ENCODE assay signal across 42 mouse cellular contexts in genomic region chr10:33786604-33787003, GRCm38 (mm10). TPM values are rescaled to one million over a fixed set of nuclear protein-coding genes. Genes with fewer than 3 reads are reported as not detected.
"Had no signal": no experiment of that assay in that cellular context is flagged by ENCODE, and none has a peak within 500 bp of the region (broad histone marks: within the 10 kb centered on the region; RNA-seq: fewer than 3 reads in every experiment).

Gene Sult3a2, minus strand, starts transcription at chr10:33786704.

- H3K27me3 ChIP-seq: limb, embryonic 12.5 days; limb, embryonic 13.5 days; limb, embryonic 15.5 days; liver, embryonic 12.5 days; liver, embryonic 13.5 days; liver, embryonic 15.5 days; lung, embryonic 15.5 days; megakaryocyte, embryonic 14.5 days; midbrain, embryonic 12.5 days; midbrain, embryonic 13.5 days; midbrain, embryonic 15.5 days; neural tube, embryonic 12.5 days had no signal

- H3K9ac ChIP-seq: limb, embryonic 12.5 days; limb, embryonic 13.5 days; limb, embryonic 15.5 days; liver, embryonic 12.5 days; liver, embryonic 13.5 days; liver, embryonic 14.5 days; liver, embryonic 15.5 days; lung, embryonic 14.5 days; lung, embryonic 15.5 days; midbrain, embryonic 12.5 days; midbrain, embryonic 13.5 days; midbrain, embryonic 15.5 days; neural tube, embryonic 12.5 days had no signal

- H3K36me3 ChIP-seq: limb, embryonic 10.5 days; limb, embryonic 12.5 days; limb, embryonic 13.5 days; limb, embryonic 15.5 days; liver, embryonic 12.5 days; liver, embryonic 13.5 days; liver, embryonic 15.5 days; lung, embryonic 15.5 days; midbrain, embryonic 10.5 days; midbrain, embryonic 12.5 days; midbrain, embryonic 13.5 days; midbrain, embryonic 15.5 days; neural tube, embryonic 12.5 days had no signal

- DNase-seq: left cerebral cortex, postnatal 4 days; liver; liver, embryonic 13.5 days; lung, adult 18-20 months; lung, adult 2 months; lung, embryonic 14.5 days; lung, postnatal 10 days; lung, postnatal 14 days; lung, postnatal 36 days; lung, postnatal 4 days; midbrain, embryonic 14.5 days had no signal

- H3K27ac ChIP-seq: left cerebral cortex, adult 2 months; limb, embryonic 10.5 days; limb, embryonic 12.5 days; limb, embryonic 13.5 days; limb, embryonic 15.5 days; liver, embryonic 12.5 days; liver, embryonic 13.5 days; liver, embryonic 14.5 days; liver, embryonic 15.5 days; lung, embryonic 15.5 days; macrophage; midbrain, embryonic 10.5 days; midbrain, embryonic 12.5 days; midbrain, embryonic 13.5 days; midbrain, embryonic 15.5 days; neural tube, embryonic 12.5 days had no signal

- H3K4me2 ChIP-seq: limb, embryonic 12.5 days; limb, embryonic 13.5 days; limb, embryonic 15.5 days; liver, embryonic 11.5 days; liver, embryonic 12.5 days; liver, embryonic 13.5 days; liver, embryonic 15.5 days; lung, embryonic 14.5 days; lung, embryonic 15.5 days; midbrain, embryonic 11.5 days; midbrain, embryonic 12.5 days; midbrain, embryonic 13.5 days; midbrain, embryonic 15.5 days; neural tube, embryonic 12.5 days had no signal

- H3K4me1 ChIP-seq: limb, embryonic 10.5 days; limb, embryonic 12.5 days; limb, embryonic 13.5 days; limb, embryonic 15.5 days; liver, embryonic 12.5 days; liver, embryonic 13.5 days; liver, embryonic 15.5 days; lung, embryonic 15.5 days; megakaryocyte, embryonic 14.5 days; midbrain, embryonic 10.5 days; midbrain, embryonic 12.5 days; midbrain, embryonic 13.5 days; midbrain, embryonic 15.5 days; neural tube, embryonic 12.5 days had no signal

- H3K9me3 ChIP-seq: limb, embryonic 10.5 days; limb, embryonic 12.5 days; limb, embryonic 13.5 days; limb, embryonic 15.5 days; liver, embryonic 12.5 days; liver, embryonic 13.5 days; liver, embryonic 15.5 days; lung, embryonic 15.5 days; megakaryocyte, embryonic 14.5 days; midbrain, embryonic 10.5 days; midbrain, embryonic 12.5 days; midbrain, embryonic 13.5 days; midbrain, embryonic 15.5 days; neural tube, embryonic 12.5 days had no signal

- ATAC-seq: liver, embryonic 12.5 days; lung, postnatal 0 days; midbrain, embryonic 13.5 days; midbrain, embryonic 15.5 days; midbrain, embryonic 16.5 days had no signal

- H3K4me3 ChIP-seq: left cerebral cortex, adult 2 months; limb, embryonic 10.5 days; limb, embryonic 12.5 days; limb, embryonic 13.5 days; limb, embryonic 15.5 days; liver, embryonic 12.5 days; liver, embryonic 13.5 days; liver, embryonic 15.5 days; lung, embryonic 15.5 days; megakaryocyte, embryonic 14.5 days; midbrain, embryonic 10.5 days; midbrain, embryonic 12.5 days; midbrain, embryonic 13.5 days; midbrain, embryonic 15.5 days; myocyte; neural tube, embryonic 12.5 days had no signal

RNA-seq across cellular contexts. Expression of gene Sult3a2, which starts in this region (rescaled TPM):
- total RNA-seq: megakaryocyte progenitor cell, adult 5-6 weeks; megakaryocyte, adult 5-6 weeks; megakaryocyte-erythroid progenitor cell, adult 5-6 weeks; midbrain, postnatal 0 days; monocyte, adult 5-6 weeks had no signal
- polyA plus RNA-seq: limb, embryonic 10.5 days; limb, embryonic 11.5 days; limb, embryonic 12.5 days; limb, embryonic 13.5 days; limb, embryonic 14.5 days; limb, embryonic 15.5 days; liver, embryonic 11.5 days; liver, embryonic 12.5 days; liver, embryonic 13.5 days; liver, embryonic 14.5 days; liver, embryonic 15.5 days; liver, embryonic 16.5 days; lung, adult 2 months; lung, embryonic 14.5 days; lung, embryonic 15.5 days; lung, embryonic 16.5 days; lung, postnatal 0 days; macrophage; midbrain, embryonic 10.5 days; midbrain, embryonic 11.5 days; midbrain, embryonic 12.5 days; midbrain, embryonic 13.5 days; midbrain, embryonic 14.5 days; midbrain, embryonic 15.5 days; midbrain, embryonic 16.5 days; midbrain, postnatal 0 days; myocyte; neural tube, embryonic 11.5 days; neural tube, embryonic 12.5 days had no signal
